Mouse (Mus musculus): ENCODE measurements around the gene Nol9.

DNA sequence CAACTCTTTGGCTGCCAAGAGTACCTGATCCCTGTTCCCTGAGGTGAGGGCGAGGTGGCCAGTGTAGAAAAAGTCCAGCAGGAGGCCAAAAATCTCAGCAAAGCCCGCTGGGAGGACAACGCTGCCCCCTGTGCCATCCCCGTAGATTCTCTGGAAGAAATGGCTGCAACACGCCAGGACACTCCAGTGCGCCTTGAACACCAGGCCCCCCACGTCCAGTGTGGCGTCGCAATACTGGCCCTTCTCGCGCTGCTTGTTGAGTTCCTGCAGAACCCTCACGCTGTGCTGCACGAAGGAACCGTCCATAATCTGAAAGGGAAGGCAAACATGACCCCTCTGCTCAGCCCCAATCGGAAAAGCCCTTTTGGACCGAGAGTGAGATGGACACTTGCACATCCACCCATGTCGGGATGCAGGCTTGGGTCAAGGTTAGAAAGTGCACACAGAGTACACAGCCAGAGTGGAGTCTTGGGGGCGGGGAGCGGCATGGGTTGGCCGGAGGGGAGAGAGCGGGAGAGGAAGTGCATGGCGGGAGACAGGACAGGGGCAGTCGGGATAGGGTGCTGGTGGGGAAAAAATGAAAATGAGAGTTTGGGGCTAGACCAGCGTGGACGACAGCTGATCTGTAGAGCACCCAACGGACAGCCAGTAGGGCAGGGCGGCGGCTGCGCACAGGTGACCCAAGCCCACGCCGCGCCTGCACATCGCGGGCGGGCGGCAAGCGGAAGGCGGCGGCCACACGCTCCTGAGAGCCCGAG is 12.2 kb upstream of the Nol9 start:
- TF ChIP-seq GATA1 (IDR thresholded peaks at IDR 0.05; ENCODE audit: borderline replicate concordance, low read length) (no peak), FLI1 (IDR thresholded peaks at IDR 0.05; ENCODE audit: low read length) (no peak)

Measured in megakaryocyte, embryonic 14.5 days (primary cell).